ENCODE assay signal across 12 mouse cellular contexts in the genomic region with DNA sequence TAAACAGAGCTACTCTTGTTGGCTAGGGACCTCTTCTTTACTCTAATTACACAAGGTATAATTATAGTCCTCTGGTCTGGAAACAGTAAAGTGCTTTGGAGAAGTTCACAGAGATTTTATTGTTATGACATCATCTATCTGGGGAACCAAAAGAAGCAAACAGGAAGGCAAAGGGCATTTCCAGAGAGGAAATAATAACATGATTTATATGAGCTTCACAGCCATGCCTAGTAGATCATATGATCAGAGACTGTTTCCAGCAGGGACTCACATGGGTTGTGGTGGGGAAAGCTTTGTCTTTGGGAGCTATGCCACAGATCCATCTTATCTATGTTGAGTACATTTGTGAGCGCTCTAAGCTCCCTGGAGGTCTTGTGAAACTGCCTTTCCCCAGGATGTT.
A peak's percentile ranks its signal among the peaks of the same experiment; 100 is the strongest.
DNase-seq lines count a peak whose midpoint lies in the region; ATAC-seq and TF ChIP-seq lines count a peak whose summit lies in the region.
"Had no signal": no experiment of that assay in that cellular context is flagged by ENCODE, and none has a peak within 500 bp of the region (broad histone marks: within the 10 kb centered on the region; RNA-seq: fewer than 3 reads in every experiment).

No protein-coding gene starts in this region.

- intact Hi-C loops in heart, postnatal 36 days (cut with DNase I): no loop called here

- no peak overlapping the region for H3K4me3 ChIP-seq in forebrain, postnatal 0 days (ENCODE audit: low read depth, low read length)
- H3K4me3 ChIP-seq in forebrain, embryonic 10.5 days: no peak overlapping the region
- H3K4me3 ChIP-seq: left cerebral cortex, adult 2 months; midbrain, embryonic 12.5 days had no signal

- no peaks in the 10 kb centered on the region for H3K9me3 ChIP-seq in forebrain, postnatal 0 days (ENCODE audit: low read length)
- no peaks in the 10 kb centered on the region for H3K9me3 ChIP-seq in forebrain, embryonic 10.5 days
- H3K9me3 ChIP-seq: midbrain, embryonic 12.5 days had no signal

- peak; percentile 29 to 54 for DNase-seq in heart, adult 9 months (ENCODE audit: low spot score in 2 of 2)
- DNase-seq in heart, postnatal 36 days: no peak
- peak; percentile 7 for DNase-seq in NIH3T3 (ENCODE audit: low read depth)
- peak; percentile 7 to 44 for DNase-seq in kidney, adult 8-10 months
- peak; percentile 42 for DNase-seq in lung, postnatal 25 days (ENCODE audit: low spot score)
- no peak for DNase-seq in forebrain, postnatal 0 days
- DNase-seq in forebrain, embryonic 10.5 days (ENCODE audit: extremely low spot score, low spot score): no peak
- no peak for DNase-seq in adrenal gland, adult 18-20 months (ENCODE audit: low spot score in 2 of 2)

- H3K9ac ChIP-seq in forebrain, postnatal 0 days: no peak overlapping the region
- H3K9ac ChIP-seq: hindbrain, embryonic 14.5 days; midbrain, embryonic 12.5 days had no signal

- no peak for TF ChIP-seq CTCF in forebrain, postnatal 0 days (IDR thresholded peaks at IDR 0.05; ENCODE audit: low read depth)

- no peak overlapping the region for H3K4me2 ChIP-seq in forebrain, postnatal 0 days (ENCODE audit: low read depth)
- H3K4me2 ChIP-seq: hindbrain, embryonic 14.5 days; midbrain, embryonic 12.5 days had no signal

- H3K27me3 ChIP-seq in forebrain, postnatal 0 days (ENCODE audit: insufficient read depth, low read length): peaks cover 7% of the 10 kb centered on the region; the same call in 1 of the 2 replicates
- H3K27me3 ChIP-seq in forebrain, embryonic 10.5 days (ENCODE audit: poor library complexity, severe bottlenecking): peaks cover 20% of the 10 kb centered on the region
- H3K27me3 ChIP-seq: CH12.LX had no signal

- 96% methylated on average over 1 of the region's 1 CpGs for WGBS in forebrain, postnatal 0 days
- 94% methylated on average over 1 of the region's 1 CpGs for WGBS in forebrain, embryonic 10.5 days

- no peak for ATAC-seq in forebrain, postnatal 0 days

- peaks cover 3% of the 10 kb centered on the region; the same call in 1 of the 2 replicates for H3K4me1 ChIP-seq in forebrain, postnatal 0 days (ENCODE audit: insufficient read depth)
- peaks cover 55% of the 10 kb centered on the region for H3K4me1 ChIP-seq in forebrain, embryonic 10.5 days

- H3K27ac ChIP-seq in forebrain, postnatal 0 days (ENCODE audit: low read depth, low read length): no peak overlapping the region
- no peak overlapping the region for H3K27ac ChIP-seq in forebrain, embryonic 10.5 days
- H3K27ac ChIP-seq: hindbrain, embryonic 14.5 days; left cerebral cortex, adult 2 months; midbrain, embryonic 12.5 days had no signal

- H3K36me3 ChIP-seq in forebrain, postnatal 0 days (ENCODE audit: insufficient read depth): no peaks in the 10 kb centered on the region
- no peaks in the 10 kb centered on the region for H3K36me3 ChIP-seq in forebrain, embryonic 10.5 days (replicated peaks)
- H3K36me3 ChIP-seq: midbrain, embryonic 12.5 days had no signal

Comparison
In these comparisons a context has a peak if more than half of its experiments do, and no peak if none do; other contexts are left out.
1. DNase-seq: peak in heart, adult 9 months (2 of 2), NIH3T3 (single experiment), kidney, adult 8-10 months (2 of 2) and lung, postnatal 25 days (single experiment); none in heart, postnatal 36 days (0 of 2), forebrain, postnatal 0 days (single experiment), forebrain, embryonic 10.5 days (single experiment) and adrenal gland, adult 18-20 months (0 of 2).